Mouse (Mus musculus) limb, embryonic 10.5 days (tissue): ENCODE results near the gene Zfp618. TPM values are rescaled to one million over a fixed set of nuclear protein-coding genes. Genes with fewer than 3 reads are reported as not detected.

Experiments
- DNase-seq: peaks from one replicate; pipeline ENCODE4 v3.0.0-alpha.2; 2017; ENCODE audit warnings: low spot score
- H3K27ac ChIP-seq: fragments of 300-500 bp; sonication (generic); 2 replicates; pipeline ENCODE4 v1.5.1; 2016; ENCODE audit warnings: mild to moderate bottlenecking
- H3K27me3 ChIP-seq: fragments of 300-500 bp; sonication (generic); 2 replicates; pipeline ENCODE4 v1.6.1; 2016; ENCODE audit warnings: low read depth, mild to moderate bottlenecking; ENCODE audit not compliant: poor library complexity, severe bottlenecking
- H3K36me3 ChIP-seq: fragments of 300-500 bp; sonication (generic); 2 replicates; pipeline ENCODE4 v1.6.1; 2016; ENCODE audit warnings: mild to moderate bottlenecking, moderate library complexity
- H3K4me1 ChIP-seq: fragments of 300-500 bp; sonication (generic); 2 replicates; pipeline ENCODE4 v1.6.1; 2016
- H3K4me3 ChIP-seq: fragments of 300-500 bp; sonication (generic); 2 replicates; pipeline ENCODE4 v1.5.1; 2016; ENCODE audit warnings: mild to moderate bottlenecking, moderate library complexity
- H3K9me3 ChIP-seq: fragments of 300-500 bp; sonication (generic); replicated peaks from 2 replicates; pipeline ENCODE4 v1.6.1; 2016; ENCODE audit warnings: mild to moderate bottlenecking
- WGBS: fragments of 180-500 bp; shearing (Covaris S2); methylation state at CpG from one replicate; pipeline ENCODE4 v1.1.7; 2016; 5-methylcytosine and 5-hydroxymethylcytosine counted together
- polyA plus RNA-seq: library from polyadenylated mRNA; unstranded; fragments of >200 nt; fragmentation: Nextera tagmentation; extraction: Ambion mirVana; gene quantifications from 2 replicates; pipeline ENCODE4 v1.2.1, GENCODE M21; 2016

Gene Zfp618
- polyA plus RNA-seq, 1 experiment from 2014 or later: 35.7 TPM

- Histone ChIP-seq H3K9me3 (no peaks in the 10 kb centered on the region), H3K4me3 (no peak overlapping the region), H3K27ac (no peak overlapping the region), H3K4me1 (peaks cover 24% of the 10 kb centered on the region), H3K36me3 (peaks cover 14% of the 10 kb centered on the region), H3K27me3 (no peaks in the 10 kb centered on the region)
- 93% methylated on average over 1 of the region's 1 CpGs for WGBS
- no peak for DNase-seq
Measured at GRCm38 (mm10) chr4:63002386-63002785, 37.0 kb downstream of the Zfp618 start.

- Histone ChIP-seq H3K27ac (no peak overlapping the region), H3K27me3 (no peaks in the 10 kb centered on the region), H3K4me3 (no peak overlapping the region), H3K36me3 (0 out of 2 replicates have a peak, but pooled peaks cover 5% of the 10 kb centered on the region), H3K9me3 (no peaks in the 10 kb centered on the region), H3K4me1 (peaks cover 13% of the 10 kb centered on the region)
- 90% methylated on average over 11 of the region's 11 CpGs for WGBS
- no peak for DNase-seq
Measured at GRCm38 (mm10) chr4:63004519-63004918, 39.1 kb downstream of the Zfp618 start.

GRCm38 (mm10) chr4:63005446-63006185 is 40.2 kb downstream of the Zfp618 start:
- H3K9me3 ChIP-seq: no peaks in the 10 kb centered on the region
- no peak overlapping the region for H3K27ac ChIP-seq
- H3K4me1 ChIP-seq: peaks cover 5% of the 10 kb centered on the region; the same call in 1 of the 2 replicates
- H3K4me3 ChIP-seq: no peak overlapping the region
- 0 out of 2 replicates have a peak, but pooled peaks cover 5% of the 10 kb centered on the region for H3K36me3 ChIP-seq
- no peak for DNase-seq
- H3K27me3 ChIP-seq: no peaks in the 10 kb centered on the region
- 90% methylated on average over 10 of the region's 10 CpGs for WGBS

- H3K27ac ChIP-seq: no peak overlapping the region
- no peaks in the 10 kb centered on the region for H3K9me3 ChIP-seq
- H3K36me3 ChIP-seq: 0 out of 2 replicates have a peak, but pooled peaks cover 5% of the 10 kb centered on the region
- 86% methylated on average over 7 of the region's 7 CpGs for WGBS
- 0 out of 2 replicates have a peak, but pooled peaks cover 2% of the 10 kb centered on the region for H3K4me1 ChIP-seq
- no peak overlapping the region for H3K4me3 ChIP-seq
- DNase-seq: no peak
- no peaks in the 10 kb centered on the region for H3K27me3 ChIP-seq
Measured at GRCm38 (mm10) chr4:63006198-63007155, 41.1 kb downstream of the Zfp618 start.

- 93% methylated on average over 9 of the region's 9 CpGs for WGBS
- H3K9me3 ChIP-seq: no peaks in the 10 kb centered on the region
- 0 out of 2 replicates have a peak, but pooled peaks cover 2% of the 10 kb centered on the region for H3K4me1 ChIP-seq
- no peak for DNase-seq
- no peak overlapping the region for H3K4me3 ChIP-seq
- no peaks in the 10 kb centered on the region for H3K27me3 ChIP-seq
- 0 out of 2 replicates have a peak, but pooled peaks cover 5% of the 10 kb centered on the region for H3K36me3 ChIP-seq
- no peak overlapping the region for H3K27ac ChIP-seq
Measured at GRCm38 (mm10) chr4:63008206-63008605, 42.8 kb downstream of the Zfp618 start.

GRCm38 (mm10) chr4:63008822-63009221 is 43.4 kb downstream of the Zfp618 start:
- no peak overlapping the region for H3K27ac ChIP-seq
- DNase-seq: no peak
- 86% methylated on average over 3 of the region's 3 CpGs for WGBS
- 0 out of 2 replicates have a peak, but pooled peaks cover 5% of the 10 kb centered on the region for H3K36me3 ChIP-seq
- H3K27me3 ChIP-seq: no peaks in the 10 kb centered on the region
- H3K4me3 ChIP-seq: no peak overlapping the region
- no peaks in the 10 kb centered on the region for H3K9me3 ChIP-seq
- 0 out of 2 replicates have a peak, but pooled peaks cover 2% of the 10 kb centered on the region for H3K4me1 ChIP-seq

GRCm38 (mm10) chr4:63009821-63010220 is 44.4 kb downstream of the Zfp618 start:
- Histone ChIP-seq H3K27me3 (no peaks in the 10 kb centered on the region), H3K36me3 (no peaks in the 10 kb centered on the region), H3K4me1 (no peaks in the 10 kb centered on the region), H3K4me3 (no peak overlapping the region), H3K27ac (no peak overlapping the region), H3K9me3 (no peaks in the 10 kb centered on the region)
- DNase-seq: no peak
- WGBS: 87% methylated on average over 1 of the region's 1 CpGs

- no peaks in the 10 kb centered on the region for H3K9me3 ChIP-seq
- DNase-seq: no peak
- no peak overlapping the region for H3K27ac ChIP-seq
- H3K4me3 ChIP-seq: no peak overlapping the region
- H3K36me3 ChIP-seq: no peaks in the 10 kb centered on the region
- H3K4me1 ChIP-seq: no peaks in the 10 kb centered on the region
- WGBS: 90% methylated on average over 4 of the region's 4 CpGs
- no peaks in the 10 kb centered on the region for H3K27me3 ChIP-seq
Measured at GRCm38 (mm10) chr4:63010226-63010625, 44.9 kb downstream of the Zfp618 start.

- WGBS: 92% methylated on average over 10 of the region's 10 CpGs
- no peak overlapping the region for H3K27ac ChIP-seq
- no peaks in the 10 kb centered on the region for H3K9me3 ChIP-seq
- peaks cover 3% of the 10 kb centered on the region; the same call in 1 of the 2 replicates for H3K36me3 ChIP-seq
- no peak for DNase-seq
- H3K27me3 ChIP-seq: no peaks in the 10 kb centered on the region
- H3K4me1 ChIP-seq: no peaks in the 10 kb centered on the region
- no peak overlapping the region for H3K4me3 ChIP-seq
Measured at GRCm38 (mm10) chr4:63018616-63019015, 53.2 kb downstream of the Zfp618 start.

- H3K4me1 ChIP-seq: no peaks in the 10 kb centered on the region
- no peaks in the 10 kb centered on the region for H3K27me3 ChIP-seq
- H3K27ac ChIP-seq: no peak overlapping the region
- no peak for DNase-seq
- 90% methylated on average over 4 of the region's 4 CpGs for WGBS
- no peak overlapping the region for H3K4me3 ChIP-seq
- H3K36me3 ChIP-seq: peaks cover 3% of the 10 kb centered on the region; the same call in 1 of the 2 replicates
- H3K9me3 ChIP-seq: no peaks in the 10 kb centered on the region
Measured at GRCm38 (mm10) chr4:63019428-63019858, 54.1 kb downstream of the Zfp618 start.

GRCm38 (mm10) chr4:63021034-63021700 is 55.8 kb downstream of the Zfp618 start:
- DNase-seq: no peak
- Histone ChIP-seq H3K27ac (no peak overlapping the region), H3K9me3 (no peaks in the 10 kb centered on the region), H3K4me1 (0 out of 2 replicates have a peak, but pooled peaks cover 3% of the 10 kb centered on the region), H3K27me3 (no peaks in the 10 kb centered on the region), H3K4me3 (no peak overlapping the region), H3K36me3 (peaks cover 3% of the 10 kb centered on the region; the same call in 1 of the 2 replicates)
- WGBS: 72% methylated on average over 6 of the region's 6 CpGs

- Histone ChIP-seq H3K27ac (no peak overlapping the region), H3K4me1 (peaks cover 10% of the 10 kb centered on the region), H3K9me3 (no peaks in the 10 kb centered on the region), H3K36me3 (peaks cover 3% of the 10 kb centered on the region; the same call in 1 of the 2 replicates), H3K4me3 (no peak overlapping the region), H3K27me3 (no peaks in the 10 kb centered on the region)
- WGBS: 91% methylated on average over 7 of the region's 7 CpGs
- no peak for DNase-seq
Measured at GRCm38 (mm10) chr4:63023465-63023864, 58.1 kb downstream of the Zfp618 start.
